Mouse (Mus musculus) MEL (cell line): ENCODE measurements at regions not wholly inside any gene's neighbourhood (a gene's known extent, or its start where the extent isn't known, plus 50 kb on each side); places are given as distances from the start of the nearest gene placed in this dataset.

Source experiments
- DNase-seq: peaks from one replicate; pipeline ENCODE4 v3.0.0; 2011; ENCODE audit warnings: low read depth, low spot score
- H3K27ac ChIP-seq: 2 replicates; pipeline ENCODE4 v1.5.1; 2012; ENCODE audit warnings: low read depth, mild to moderate bottlenecking, control low read depth, low read length, moderate library complexity; ENCODE audit not compliant: control insufficient read depth
- H3K27me3 ChIP-seq, 2 experiments: fragments of 150-350 bp in 1 of 2; sonication (generic) in 1 of 2; 2 replicates each; pipeline ENCODE4 v1.6.1; 2012; ENCODE audit warnings: low read length in 2 of 2, mild to moderate bottlenecking in 2 of 2, improper control_type of control experiment in 1 of 2, moderate library complexity in 1 of 2; ENCODE audit not compliant: insufficient read depth in 2 of 2, control insufficient read depth in 1 of 2
- H3K36me3 ChIP-seq, 2 experiments: 2 replicates each; pipeline ENCODE4 v1.6.1; 2012 to 2014; ENCODE audit warnings: low read length in 2 of 2, improper control_type of control experiment in 1 of 2, inconsistent platforms in 1 of 2, mild to moderate bottlenecking in 1 of 2; ENCODE audit not compliant: insufficient read depth in 2 of 2, control insufficient read depth in 1 of 2
- H3K4me1 ChIP-seq, 2 experiments: fragments of 150-350 bp in 1 of 2; sonication (generic) in 1 of 2; 2 replicates each; pipeline ENCODE4 v1.6.1; 2012; ENCODE audit warnings: low read length in 2 of 2, improper control_type of control experiment in 1 of 2, mild to moderate bottlenecking in 1 of 2; ENCODE audit not compliant: insufficient read depth in 2 of 2, control insufficient read depth in 1 of 2
- H3K4me3 ChIP-seq, 2 experiments: fragments of 150-350 bp in 1 of 2; sonication (generic) in 1 of 2; 2 replicates each; pipeline ENCODE4 v1.5.1; 2012; ENCODE audit warnings: low read depth in 2 of 2, low read length in 2 of 2, mild to moderate bottlenecking in 2 of 2, moderate library complexity in 2 of 2, control low read depth in 1 of 2, improper control_type of control experiment in 1 of 2; ENCODE audit not compliant: control insufficient read depth in 1 of 2, insufficient read depth in 1 of 2
- H3K79me2 ChIP-seq: 2 replicates; pipeline ENCODE4 v1.6.1; 2012; ENCODE audit warnings: mild to moderate bottlenecking, low read length, moderate library complexity; ENCODE audit not compliant: control insufficient read depth, poor library complexity, insufficient read depth
- H3K9ac ChIP-seq: 2 replicates; pipeline ENCODE4 v1.6.1; 2012; ENCODE audit warnings: low read depth, mild to moderate bottlenecking, control low read depth, low read length, moderate library complexity; ENCODE audit not compliant: control insufficient read depth, poor library complexity, severe bottlenecking
- H3K9me3 ChIP-seq: fragments of 150-350 bp; sonication (generic); replicated peaks from 2 replicates; pipeline ENCODE4 v1.6.1; 2012; ENCODE audit warnings: mild to moderate bottlenecking, low read length, improper control_type of control experiment, moderate library complexity; ENCODE audit not compliant: insufficient read depth
- CHD2 ChIP-seq: IDR thresholded peaks from 2 replicates; pipeline ENCODE4 v1.6.1; 2011; ENCODE audit warnings: low read length, improper control_type of control experiment
- CTCF ChIP-seq, 3 experiments: IDR thresholded peaks in 2 of 3; conservative IDR thresholded peaks in 1 of 3; 2 replicates each; pipeline ENCODE4 v1.5.1; 2011 to 2012; ENCODE audit warnings: low read length in 3 of 3, low read depth in 2 of 3, mild to moderate bottlenecking in 2 of 3, improper control_type of control experiment in 1 of 3, inconsistent platforms in 1 of 3, mixed read lengths in 1 of 3, moderate library complexity in 1 of 3; ENCODE audit not compliant: control insufficient read depth in 1 of 3, insufficient read depth in 1 of 3, poor library complexity in 1 of 3, severe bottlenecking in 1 of 3
- ETS1 ChIP-seq: IDR thresholded peaks from 2 replicates; pipeline ENCODE4 v1.6.1; 2012; ENCODE audit warnings: low read depth, mild to moderate bottlenecking, inconsistent platforms, low read length, improper control_type of control experiment, moderate library complexity
- GABPA ChIP-seq: IDR thresholded peaks from 2 replicates; pipeline ENCODE4 v1.6.1; 2012; ENCODE audit warnings: low read depth, mild to moderate bottlenecking, inconsistent platforms, low read length, improper control_type of control experiment, moderate library complexity
- HCFC1 ChIP-seq: IDR thresholded peaks from 2 replicates; pipeline ENCODE4 v1.6.1; 2012; ENCODE audit warnings: low read depth, mild to moderate bottlenecking, inconsistent platforms, low read length, improper control_type of control experiment, moderate library complexity
- JUND ChIP-seq: IDR thresholded peaks from 2 replicates; pipeline ENCODE4 v1.6.1; 2011; ENCODE audit warnings: low read depth, mild to moderate bottlenecking, improper control_type of control experiment, low read length
- MXI1 ChIP-seq: IDR thresholded peaks from 2 replicates; pipeline ENCODE4 v1.6.1; 2011; ENCODE audit warnings: mild to moderate bottlenecking, low read depth, low read length, improper control_type of control experiment
- MYB ChIP-seq: IDR thresholded peaks from 2 replicates; pipeline ENCODE4 v1.6.1; 2011; ENCODE audit warnings: mild to moderate bottlenecking, low read depth, low read length, improper control_type of control experiment
- POLR2A ChIP-seq, 2 experiments: IDR thresholded peaks; 2 replicates each; pipeline ENCODE4 v1.6.1; 2011 to 2012; ENCODE audit warnings: low read length in 2 of 2, mild to moderate bottlenecking in 2 of 2, control low read depth in 1 of 2, improper control_type of control experiment in 1 of 2, low read depth in 1 of 2, moderate library complexity in 1 of 2; ENCODE audit not compliant: control insufficient read depth in 1 of 2, insufficient read depth in 1 of 2, poor library complexity in 1 of 2
- POLR2AphosphoS2 ChIP-seq: IDR thresholded peaks from 2 replicates; pipeline ENCODE4 v1.6.1; 2011; ENCODE audit warnings: low read length, improper control_type of control experiment
- RAD21 ChIP-seq: IDR thresholded peaks from 2 replicates; pipeline ENCODE4 v1.6.1; 2011; ENCODE audit warnings: mild to moderate bottlenecking, low read depth, low read length, improper control_type of control experiment
- SMC3 ChIP-seq: IDR thresholded peaks from 2 replicates; pipeline ENCODE4 v1.6.1; 2011; ENCODE audit warnings: low read depth, low read length, improper control_type of control experiment
- USF1 ChIP-seq: IDR thresholded peaks from 2 replicates; pipeline ENCODE4 v1.6.1; 2014; ENCODE audit warnings: low read depth, mild to moderate bottlenecking, inconsistent platforms, low read length, improper control_type of control experiment, moderate library complexity
- USF2 ChIP-seq, 2 experiments: IDR thresholded peaks; 2 replicates each; pipeline ENCODE4 v1.6.1; 2011 to 2012; ENCODE audit warnings: improper control_type of control experiment in 2 of 2, low read length in 2 of 2, borderline replicate concordance in 1 of 2, inconsistent platforms in 1 of 2, low read depth in 1 of 2, mild to moderate bottlenecking in 1 of 2; ENCODE audit not compliant: insufficient read depth in 1 of 2
- ZC3H11A ChIP-seq: IDR thresholded peaks from 2 replicates; pipeline ENCODE4 v1.6.1; 2012; ENCODE audit warnings: low read depth, mild to moderate bottlenecking, inconsistent platforms, low read length, improper control_type of control experiment
- ZNF384 ChIP-seq: IDR thresholded peaks from 2 replicates; pipeline ENCODE4 v1.6.1; 2012; ENCODE audit warnings: low read depth, mild to moderate bottlenecking, inconsistent platforms, low read length, improper control_type of control experiment

DNA sequence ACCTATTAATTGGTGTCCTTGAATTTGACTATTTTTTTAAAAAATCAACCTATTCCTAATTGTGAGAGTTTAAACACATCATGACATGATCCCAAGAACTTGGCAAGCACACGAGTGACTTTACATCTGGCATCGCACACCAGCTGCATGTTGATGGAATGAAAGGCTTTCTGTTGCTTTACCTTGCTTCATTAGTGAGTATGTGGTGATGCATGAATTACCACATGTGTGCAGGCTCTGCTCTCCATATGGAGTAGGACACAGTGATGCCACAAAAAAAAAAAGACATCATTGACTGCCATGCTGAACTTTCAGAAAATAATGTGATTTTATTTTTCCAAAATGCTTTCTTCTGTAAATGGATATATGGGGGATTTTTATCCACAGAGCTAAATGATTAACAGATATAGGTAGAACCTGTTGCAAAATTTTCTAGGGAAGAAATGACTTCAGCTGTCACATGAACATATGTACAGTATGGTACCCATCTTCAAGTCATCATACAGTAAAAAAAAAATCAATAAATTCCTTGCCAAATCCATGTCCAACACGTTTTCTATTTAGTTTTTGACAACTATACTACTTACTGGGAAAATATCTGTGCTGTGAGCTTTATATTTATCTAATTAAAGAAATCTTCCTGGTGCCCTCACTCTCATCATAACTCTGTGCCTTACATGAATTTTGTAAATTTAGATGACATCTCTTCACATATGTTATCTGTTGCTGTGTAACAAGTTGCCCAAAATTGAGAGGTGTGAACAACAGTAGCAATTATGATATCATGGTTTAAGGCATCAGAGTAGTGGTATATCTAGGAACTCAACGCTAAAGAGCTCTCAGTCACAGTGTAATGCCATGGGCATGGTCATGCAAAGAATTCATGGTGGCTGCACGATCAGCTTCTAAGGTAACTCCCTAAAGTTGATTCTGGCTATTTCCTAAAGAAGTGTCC, 84.0 kb upstream of the Arrdc3 start:
- Histone ChIP-seq H3K9me3 (no peaks in the 10 kb centered on the region), H3K27me3 (no peaks in the 10 kb centered on the region; a peak in 1 of 4 replicates), H3K36me3 (no peaks in the 10 kb centered on the region), H3K9ac (no peak overlapping the region), H3K79me2 (no peaks in the 10 kb centered on the region), H3K4me1 (no peaks in the 10 kb centered on the region), H3K27ac (no peak overlapping the region), H3K4me3 (no peak overlapping the region)
- TF ChIP-seq JUND (no peak), CHD2 (no peak), HCFC1 (no peak), ZNF384 (no peak), USF1 (no peak), MYB (no peak), ZC3H11A (no peak), MXI1 (no peak), POLR2AphosphoS2 (no peak), ETS1 (no peak), USF2 (IDR thresholded peaks at IDR 0.05; ENCODE audit: borderline replicate concordance in 1 of 2, insufficient read depth in 1 of 2, low read depth in 1 of 2, low read length in 2 of 2) (no peak), POLR2A (IDR thresholded peaks at IDR 0.05; ENCODE audit: control insufficient read depth in 1 of 2, insufficient read depth in 1 of 2, low read depth in 1 of 2, low read length in 2 of 2, poor library complexity in 1 of 2) (no peak)
- DNase-seq, result no peak

GRCm38 (mm10) chr13:80806172-80806571, 77.0 kb upstream of the Arrdc3 start:
- Histone ChIP-seq H3K4me1 (no peaks in the 10 kb centered on the region), H3K4me3 (no peak overlapping the region), H3K36me3 (no peaks in the 10 kb centered on the region), H3K9me3 (no peaks in the 10 kb centered on the region), H3K79me2 (no peaks in the 10 kb centered on the region), H3K27me3 (no peaks in the 10 kb centered on the region), H3K9ac (no peak overlapping the region), H3K27ac (no peak overlapping the region)
- peak; percentile 65 for DNase-seq
- TF ChIP-seq SMC3 (peak; percentile 61), CTCF (IDR thresholded peaks at IDR 0.05 in 2 of 3, conservative IDR thresholded peaks at IDR 0.05 in 1 of 3; ENCODE audit: control insufficient read depth in 1 of 3, insufficient read depth in 1 of 3, low read depth in 2 of 3, low read length in 3 of 3, poor library complexity in 1 of 3, severe bottlenecking in 1 of 3) (peak; percentile 66 to 76 (median 74)), ZC3H11A (peak; percentile 47), GABPA (no peak), RAD21 (peak; percentile 72)
